11 mouse cellular contexts compared by ENCODE assay signal in genomic region chr14:5880241-5880640, GRCm38 (mm10). TPM values are rescaled to one million over a fixed set of nuclear protein-coding genes. Genes with fewer than 3 reads are reported as not detected.
DNase-seq lines count a peak whose midpoint lies in the region; ATAC-seq and TF ChIP-seq lines count a peak whose summit lies in the region.
"Not testable (repeated sequence)": the region's sequence is repeated elsewhere in the genome, so short reads cannot be mapped to it uniquely, and the experiment has no call there.
"Had no signal": no experiment of that assay in that cellular context is flagged by ENCODE, and none has a peak within 500 bp of the region (broad histone marks: within the 10 kb centered on the region; RNA-seq: fewer than 3 reads in every experiment).

Gene Gm8237, minus strand, starts transcription at chr14:5880382.

- not testable (repeated sequence) for TF ChIP-seq EP300 in ES-Bruce4 (IDR thresholded peaks at IDR 0.05; ENCODE audit: insufficient read depth, low read depth, low read length)

- peak; percentile 33 for DNase-seq in embryonic facial prominence, embryonic 10.5 days (ENCODE audit: low spot score)
- not testable (repeated sequence) for DNase-seq in gastrocnemius, adult 2 months; liver, embryonic 13.5 days
- DNase-seq in hindbrain, embryonic 14.5 days (ENCODE audit: low spot score), result peak; percentile 21
- peak; percentile 10 for DNase-seq in kidney, postnatal 10 days

- TF ChIP-seq POLR2A in ES-Bruce4 (IDR thresholded peaks at IDR 0.05; ENCODE audit: insufficient read depth, low read length), result not testable (repeated sequence)

- H3K27ac ChIP-seq in ES-Bruce4 (ENCODE audit: insufficient read depth, low read length); embryonic facial prominence, embryonic 10.5 days (replicated peaks); gastrocnemius, adult 2 months; hindbrain, embryonic 14.5 days; liver, embryonic 13.5 days; midbrain, embryonic 16.5 days (ENCODE audit: low read length); stomach, embryonic 15.5 days: not testable (repeated sequence)

- not testable (repeated sequence) for H3K36me3 ChIP-seq in ES-Bruce4 (ENCODE audit: control insufficient read depth, insufficient read depth, low read length, poor library complexity, severe bottlenecking); embryonic facial prominence, embryonic 10.5 days (replicated peaks); hindbrain, embryonic 14.5 days (replicated peaks; ENCODE audit: control insufficient read depth, insufficient read depth); liver, embryonic 13.5 days; midbrain, embryonic 16.5 days (ENCODE audit: control insufficient read depth, insufficient read depth, low read length); stomach, embryonic 15.5 days

- H3K4me1 ChIP-seq in ES-Bruce4 (ENCODE audit: control insufficient read depth, insufficient read depth, low read length); embryonic facial prominence, embryonic 10.5 days; hindbrain, embryonic 14.5 days (replicated peaks; ENCODE audit: control insufficient read depth, insufficient read depth, low read length); liver, embryonic 13.5 days (replicated peaks); midbrain, embryonic 16.5 days (ENCODE audit: control insufficient read depth, insufficient read depth, low read length); stomach, embryonic 15.5 days: not testable (repeated sequence)

- intact Hi-C loops in gastrocnemius, adult 2 months (cut with DNase I), result not testable (repeated sequence)

- WGBS in embryonic facial prominence, embryonic 10.5 days, result under 1% methylated on average over 22 of the region's 22 CpGs
- 2% methylated on average over 16 of the region's 22 CpGs for WGBS in hindbrain, embryonic 14.5 days
- WGBS in liver, embryonic 13.5 days (ENCODE audit: insufficient replicate concordance), result 5% methylated on average over 9 of the region's 22 CpGs
- 0% methylated on average over 11 of the region's 22 CpGs for WGBS in midbrain, embryonic 16.5 days
- 2% methylated on average over 12 of the region's 22 CpGs for WGBS in stomach, embryonic 15.5 days

- peak; percentile 64; the same call in 1 of the 2 replicates for ATAC-seq in hindbrain, embryonic 14.5 days (ENCODE audit: low FRiP score)
- ATAC-seq in liver, embryonic 13.5 days (ENCODE audit: low read depth); stomach, embryonic 15.5 days (ENCODE audit: insufficient read depth, low FRiP score, low read depth): not testable (repeated sequence)
- ATAC-seq in midbrain, embryonic 16.5 days, result peak; percentile 83

- peak within 1 kb of the TSS; percentile 72 for H3K4me2 ChIP-seq in hindbrain, embryonic 14.5 days (replicated peaks)
- H3K4me2 ChIP-seq in liver, embryonic 13.5 days, result peak within 1 kb of the TSS; percentile 29; the same call in 1 of the 2 replicates
- peak within 1 kb of the TSS; percentile 59 for H3K4me2 ChIP-seq in midbrain, embryonic 16.5 days (ENCODE audit: low read length)
- H3K4me2 ChIP-seq in stomach, embryonic 15.5 days, result peak within 1 kb of the TSS; percentile 69

- peak within 1 kb of the TSS; percentile 81 for H3K4me3 ChIP-seq in ES-Bruce4 (ENCODE audit: low read depth, low read length)
- H3K4me3 ChIP-seq in embryonic facial prominence, embryonic 10.5 days, result peak within 1 kb of the TSS; percentile 57
- peak within 1 kb of the TSS; percentile 60 for H3K4me3 ChIP-seq in gastrocnemius, adult 2 months
- peak within 1 kb of the TSS; percentile 36 for H3K4me3 ChIP-seq in hindbrain, embryonic 14.5 days (replicated peaks; ENCODE audit: low read length)
- H3K4me3 ChIP-seq in liver, embryonic 13.5 days (replicated peaks), result not testable (repeated sequence)
- H3K4me3 ChIP-seq in midbrain, embryonic 16.5 days (ENCODE audit: low read depth, low read length), result peak within 1 kb of the TSS; percentile 49
- H3K4me3 ChIP-seq in stomach, embryonic 15.5 days (replicated peaks), result peak within 1 kb of the TSS; percentile 37

- H3K9ac ChIP-seq in ES-Bruce4 (ENCODE audit: low read depth, poor library complexity, severe bottlenecking); liver, embryonic 13.5 days; stomach, embryonic 15.5 days: not testable (repeated sequence)
- H3K9ac ChIP-seq in hindbrain, embryonic 14.5 days, result peak within 1 kb of the TSS; percentile 61
- H3K9ac ChIP-seq in midbrain, embryonic 16.5 days (ENCODE audit: low read depth, low read length), result peak within 1 kb of the TSS; percentile 71

- not testable (repeated sequence) for TF ChIP-seq CTCF in ES-Bruce4 (IDR thresholded peaks at IDR 0.05; ENCODE audit: low read depth, low read length); gastrocnemius, adult 2 months (IDR thresholded peaks at IDR 0.05)

- H3K9me3 ChIP-seq in ES-Bruce4 (replicated peaks; ENCODE audit: control insufficient read depth, insufficient read depth, low read length, poor library complexity, severe bottlenecking); embryonic facial prominence, embryonic 10.5 days; hindbrain, embryonic 14.5 days (ENCODE audit: control insufficient read depth, low read length); liver, embryonic 13.5 days (replicated peaks); midbrain, embryonic 16.5 days (replicated peaks; ENCODE audit: control insufficient read depth, low read length, poor library complexity, severe bottlenecking); stomach, embryonic 15.5 days: not testable (repeated sequence)

- not testable (repeated sequence) for H3K27me3 ChIP-seq in ES-Bruce4 (ENCODE audit: control insufficient read depth, insufficient read depth, low read length, poor library complexity, severe bottlenecking); embryonic facial prominence, embryonic 10.5 days (replicated peaks; ENCODE audit: low read depth, poor library complexity, severe bottlenecking); hindbrain, embryonic 14.5 days (ENCODE audit: control insufficient read depth, insufficient read depth, low read length); liver, embryonic 13.5 days; midbrain, embryonic 16.5 days (ENCODE audit: control insufficient read depth, insufficient read depth, low read depth, low read length); stomach, embryonic 15.5 days (replicated peaks)

RNA-seq across cellular contexts. Expression of gene Gm8237, which starts in this region (rescaled TPM):
- polyA plus RNA-seq in ES-Bruce4 (2011; ENCODE audit: insufficient read depth, insufficient read length, low read depth, missing spikeins), result 0.93 TPM in 1 of 2 replicates, not detected in the other
- 0.19 and 0.45 TPM in 2 replicates for polyA plus RNA-seq in embryonic facial prominence, embryonic 10.5 days (2016; fragmentation: Nextera tagmentation; extraction: Ambion mirVana)
- total RNA-seq in gastrocnemius, adult 2 months (2021), result under 1 TPM in 1 of 2 experiments, not detected in 1; 0.31 TPM
- 1.3 and 1.5 TPM in 2 replicates for polyA plus RNA-seq in hindbrain, embryonic 14.5 days (2014; fragmentation: Nextera tagmentation; extraction: Ambion mirVana)
- not detected in 2 replicates for polyA plus RNA-seq in liver, embryonic 13.5 days (2015; fragmentation: Nextera tagmentation; extraction: Ambion mirVana)
- 1.3 and 1.5 TPM in 2 replicates for polyA plus RNA-seq in midbrain, embryonic 16.5 days (2015; fragmentation: Nextera tagmentation; extraction: Ambion mirVana)
- polyA plus RNA-seq in stomach, embryonic 15.5 days (2015; fragmentation: Nextera tagmentation; extraction: Ambion mirVana), result 0.36 TPM in 2 replicates
- total RNA-seq: gastrocnemius, adult 18-20 months; MEL had no signal
- polyA plus RNA-seq: large intestine, adult 2 months had no signal

Comparison
In these comparisons a context has a peak if more than half of its experiments do, and no peak if none do; other contexts are left out.
1. Peak in DNase-seq and H3K4me3 ChIP-seq in embryonic facial prominence, embryonic 10.5 days; RNA of the gene not detected or under 1 TPM.